Mouse (Mus musculus) MEL (cell line): ENCODE results near the gene Fscn2. TPM values are rescaled to one million over a fixed set of nuclear protein-coding genes. Genes with fewer than 3 reads are reported as not detected.

ENCODE experiments used
- DNase-seq: peaks from one replicate; pipeline ENCODE4 v3.0.0; 2011; ENCODE audit warnings: low read depth, low spot score
- H3K27ac ChIP-seq: 2 replicates; pipeline ENCODE4 v1.5.1; 2012; ENCODE audit warnings: low read depth, mild to moderate bottlenecking, control low read depth, low read length, moderate library complexity; ENCODE audit not compliant: control insufficient read depth
- H3K27me3 ChIP-seq, 2 experiments: fragments of 150-350 bp in 1 of 2; sonication (generic) in 1 of 2; 2 replicates each; pipeline ENCODE4 v1.6.1; 2012; ENCODE audit warnings: low read length in 2 of 2, mild to moderate bottlenecking in 2 of 2, improper control_type of control experiment in 1 of 2, moderate library complexity in 1 of 2; ENCODE audit not compliant: insufficient read depth in 2 of 2, control insufficient read depth in 1 of 2
- H3K36me3 ChIP-seq, 2 experiments: 2 replicates each; pipeline ENCODE4 v1.6.1; 2012 to 2014; ENCODE audit warnings: low read length in 2 of 2, improper control_type of control experiment in 1 of 2, inconsistent platforms in 1 of 2, mild to moderate bottlenecking in 1 of 2; ENCODE audit not compliant: insufficient read depth in 2 of 2, control insufficient read depth in 1 of 2
- H3K4me1 ChIP-seq, 2 experiments: fragments of 150-350 bp in 1 of 2; sonication (generic) in 1 of 2; 2 replicates each; pipeline ENCODE4 v1.6.1; 2012; ENCODE audit warnings: low read length in 2 of 2, improper control_type of control experiment in 1 of 2, mild to moderate bottlenecking in 1 of 2; ENCODE audit not compliant: insufficient read depth in 2 of 2, control insufficient read depth in 1 of 2
- H3K4me3 ChIP-seq, 2 experiments: fragments of 150-350 bp in 1 of 2; sonication (generic) in 1 of 2; 2 replicates each; pipeline ENCODE4 v1.5.1; 2012; ENCODE audit warnings: low read depth in 2 of 2, low read length in 2 of 2, mild to moderate bottlenecking in 2 of 2, moderate library complexity in 2 of 2, control low read depth in 1 of 2, improper control_type of control experiment in 1 of 2; ENCODE audit not compliant: control insufficient read depth in 1 of 2, insufficient read depth in 1 of 2
- H3K79me2 ChIP-seq: 2 replicates; pipeline ENCODE4 v1.6.1; 2012; ENCODE audit warnings: mild to moderate bottlenecking, low read length, moderate library complexity; ENCODE audit not compliant: control insufficient read depth, poor library complexity, insufficient read depth
- H3K9ac ChIP-seq: 2 replicates; pipeline ENCODE4 v1.6.1; 2012; ENCODE audit warnings: low read depth, mild to moderate bottlenecking, control low read depth, low read length, moderate library complexity; ENCODE audit not compliant: control insufficient read depth, poor library complexity, severe bottlenecking
- H3K9me3 ChIP-seq: fragments of 150-350 bp; sonication (generic); replicated peaks from 2 replicates; pipeline ENCODE4 v1.6.1; 2012; ENCODE audit warnings: mild to moderate bottlenecking, low read length, improper control_type of control experiment, moderate library complexity; ENCODE audit not compliant: insufficient read depth
- BHLHE40 ChIP-seq: IDR thresholded peaks from 2 replicates; pipeline ENCODE4 v1.6.1; 2012; ENCODE audit warnings: low read depth, mild to moderate bottlenecking, inconsistent platforms, low read length, improper control_type of control experiment, borderline replicate concordance
- CHD1 ChIP-seq: IDR thresholded peaks from 2 replicates; pipeline ENCODE4 v1.6.1; 2012; ENCODE audit warnings: low read depth, mild to moderate bottlenecking, inconsistent platforms, low read length, improper control_type of control experiment
- CHD2 ChIP-seq: IDR thresholded peaks from 2 replicates; pipeline ENCODE4 v1.6.1; 2011; ENCODE audit warnings: low read length, improper control_type of control experiment
- E2F4 ChIP-seq: IDR thresholded peaks from 2 replicates; pipeline ENCODE4 v1.6.1; 2011; ENCODE audit warnings: low read depth, low read length, improper control_type of control experiment, borderline replicate concordance
- ELF1 ChIP-seq: IDR thresholded peaks from 2 replicates; pipeline ENCODE4 v1.6.1; 2014; ENCODE audit warnings: low read depth, mild to moderate bottlenecking, inconsistent platforms, low read length, improper control_type of control experiment, moderate library complexity
- EP300 ChIP-seq, 2 experiments: IDR thresholded peaks; 2 replicates each; pipeline ENCODE4 v1.6.1; 2011; ENCODE audit warnings: improper control_type of control experiment in 2 of 2, low read length in 2 of 2, low read depth in 1 of 2, mild to moderate bottlenecking in 1 of 2
- ETS1 ChIP-seq: IDR thresholded peaks from 2 replicates; pipeline ENCODE4 v1.6.1; 2012; ENCODE audit warnings: low read depth, mild to moderate bottlenecking, inconsistent platforms, low read length, improper control_type of control experiment, moderate library complexity
- GABPA ChIP-seq: IDR thresholded peaks from 2 replicates; pipeline ENCODE4 v1.6.1; 2012; ENCODE audit warnings: low read depth, mild to moderate bottlenecking, inconsistent platforms, low read length, improper control_type of control experiment, moderate library complexity
- GATA1 ChIP-seq: IDR thresholded peaks from 2 replicates; pipeline ENCODE4 v1.6.1; 2011; ENCODE audit warnings: low read depth, low read length, improper control_type of control experiment
- HCFC1 ChIP-seq: IDR thresholded peaks from 2 replicates; pipeline ENCODE4 v1.6.1; 2012; ENCODE audit warnings: low read depth, mild to moderate bottlenecking, inconsistent platforms, low read length, improper control_type of control experiment, moderate library complexity
- JUND ChIP-seq: IDR thresholded peaks from 2 replicates; pipeline ENCODE4 v1.6.1; 2011; ENCODE audit warnings: low read depth, mild to moderate bottlenecking, improper control_type of control experiment, low read length
- MAX ChIP-seq: IDR thresholded peaks from 2 replicates; pipeline ENCODE4 v1.6.1; 2011; ENCODE audit warnings: low read length, improper control_type of control experiment
- MAZ ChIP-seq: IDR thresholded peaks from 2 replicates; pipeline ENCODE4 v1.6.1; 2012; ENCODE audit warnings: low read depth, mild to moderate bottlenecking, inconsistent platforms, low read length, improper control_type of control experiment
- NELFE ChIP-seq: IDR thresholded peaks from 2 replicates; pipeline ENCODE4 v1.6.1; 2011; ENCODE audit warnings: low read depth, low read length, improper control_type of control experiment
- NRF1 ChIP-seq: IDR thresholded peaks from 2 replicates; pipeline ENCODE4 v1.6.1; 2014; ENCODE audit warnings: low read depth, mild to moderate bottlenecking, inconsistent platforms, low read length, improper control_type of control experiment, moderate library complexity; ENCODE audit not compliant: poor library complexity, insufficient read depth, severe bottlenecking
- POLR2A ChIP-seq, 2 experiments: IDR thresholded peaks; 2 replicates each; pipeline ENCODE4 v1.6.1; 2011 to 2012; ENCODE audit warnings: low read length in 2 of 2, mild to moderate bottlenecking in 2 of 2, control low read depth in 1 of 2, improper control_type of control experiment in 1 of 2, low read depth in 1 of 2, moderate library complexity in 1 of 2; ENCODE audit not compliant: control insufficient read depth in 1 of 2, insufficient read depth in 1 of 2, poor library complexity in 1 of 2
- POLR2AphosphoS2 ChIP-seq: IDR thresholded peaks from 2 replicates; pipeline ENCODE4 v1.6.1; 2011; ENCODE audit warnings: low read length, improper control_type of control experiment
- TAL1 ChIP-seq: IDR thresholded peaks from 2 replicates; pipeline ENCODE4 v1.6.1; 2012; ENCODE audit warnings: mild to moderate bottlenecking, inconsistent platforms, low read length, moderate library complexity, mixed read lengths
- TBP ChIP-seq: IDR thresholded peaks from 2 replicates; pipeline ENCODE4 v1.8.0; 2011; ENCODE audit warnings: low read depth, low read length, improper control_type of control experiment
- UBTF ChIP-seq: IDR thresholded peaks from 2 replicates; pipeline ENCODE4 v1.6.1; 2012; ENCODE audit warnings: low read depth, mild to moderate bottlenecking, inconsistent platforms, low read length, improper control_type of control experiment, moderate library complexity, borderline replicate concordance; ENCODE audit not compliant: insufficient read depth
- USF1 ChIP-seq: IDR thresholded peaks from 2 replicates; pipeline ENCODE4 v1.6.1; 2014; ENCODE audit warnings: low read depth, mild to moderate bottlenecking, inconsistent platforms, low read length, improper control_type of control experiment, moderate library complexity
- ZC3H11A ChIP-seq: IDR thresholded peaks from 2 replicates; pipeline ENCODE4 v1.6.1; 2012; ENCODE audit warnings: low read depth, mild to moderate bottlenecking, inconsistent platforms, low read length, improper control_type of control experiment
- ZKSCAN1 ChIP-seq: IDR thresholded peaks from 2 replicates; pipeline ENCODE4 v1.6.1; 2012; ENCODE audit warnings: low read depth, mild to moderate bottlenecking, inconsistent platforms, low read length, improper control_type of control experiment, moderate library complexity
- ZMIZ1 ChIP-seq: IDR thresholded peaks from 2 replicates; pipeline ENCODE4 v1.6.1; 2012; ENCODE audit warnings: low read depth, mild to moderate bottlenecking, inconsistent platforms, low read length, improper control_type of control experiment, moderate library complexity
- polyA plus RNA-seq, 2 experiments: library from polyadenylated mRNA; stranded (reverse) in 1 of 2; unstranded in 1 of 2; fragments of >175 nt in 1 of 2; fragments of >200 nt in 1 of 2; gene quantifications; 2 replicates each; pipeline versions ENCODE4 v1.2.1 to v1.2.4; 2012; ENCODE audit warnings: low replicate concordance in 2 of 2, low read depth in 1 of 2; ENCODE audit not compliant: insufficient read length in 2 of 2, insufficient read depth in 1 of 2, missing spikeins in 1 of 2
- total RNA-seq: library from RNA; depleted of rRNA; stranded (reverse); fragments of 300-350 nt; gene quantifications from 2 replicates; pipeline ENCODE4 v1.2.3, GENCODE M21; 2012

Gene Fscn2
- total and polyA plus RNA-seq, 3 experiments, result 0.61 to 0.62 TPM; not detected in 1

GRCm38 (mm10) chr11:120349986-120350702, 11.2 kb upstream of the Fscn2 start:
- Histone ChIP-seq H3K27ac (peak overlapping the region; percentile 65), H3K9me3 (no peaks in the 10 kb centered on the region), H3K9ac (peak overlapping the region; percentile 90), H3K36me3 (peaks cover 0 to 25% of the 10 kb centered on the region in 2 experiments; a peak in 2 of 4 replicates), H3K79me2 (peaks cover 21% of the 10 kb centered on the region), H3K4me1 (peaks cover 6 to 39% of the 10 kb centered on the region in 2 experiments), H3K4me3 (peak overlapping the region; percentile 84 to 85), H3K27me3 (no peaks in the 10 kb centered on the region)
- TF ChIP-seq JUND, result no peak
- peak; percentile 46; the same call in 1 of the 2 replicates for TF ChIP-seq MAZ
- TF ChIP-seq POLR2AphosphoS2, result peak; percentile 26; the same call in 1 of the 2 replicates
- TF ChIP-seq HCFC1, result peak; percentile 37; the same call in 1 of the 2 replicates
- 0 out of 2 replicates have a peak, but pooled peaks have one; percentile 48 for TF ChIP-seq CHD1
- peak; percentile 42; the same call in 1 of the 2 replicates for TF ChIP-seq TAL1
- no peak; the same call in 1 of the 2 replicates for TF ChIP-seq MAX
- peak; percentile 21 to 31; a peak in 1 of 4 replicates for TF ChIP-seq POLR2A (IDR thresholded peaks at IDR 0.05; ENCODE audit: control insufficient read depth in 1 of 2, insufficient read depth in 1 of 2, low read depth in 1 of 2, low read length in 2 of 2, poor library complexity in 1 of 2)
- 0 out of 2 replicates have a peak, but pooled peaks have one; percentile 16 for TF ChIP-seq NRF1
- TF ChIP-seq ZMIZ1, result 0 out of 2 replicates have a peak, but pooled peaks have one; percentile 50
- 0 out of 2 replicates have a peak, but pooled peaks have one; percentile 64 for TF ChIP-seq UBTF
- TF ChIP-seq USF1, result peak; percentile 81
- TF ChIP-seq ETS1, result peak; percentile 10; the same call in 1 of the 2 replicates
- no peak for TF ChIP-seq ZC3H11A
- TF ChIP-seq TBP, result peak; percentile 50; the same call in 1 of the 2 replicates
- 0 out of 2 replicates have a peak, but pooled peaks have one; percentile 14 for TF ChIP-seq BHLHE40
- DNase-seq, result peak; percentile 91

- Histone ChIP-seq H3K4me1 (peaks cover 9 to 44% of the 10 kb centered on the region in 2 experiments), H3K79me2 (peaks cover 21% of the 10 kb centered on the region), H3K9ac (peak overlapping the region; percentile 7; the same call in 1 of the 2 replicates), H3K36me3 (peaks cover 0 to 30% of the 10 kb centered on the region in 2 experiments; a peak in 2 of 4 replicates), H3K27me3 (no peaks in the 10 kb centered on the region), H3K9me3 (no peaks in the 10 kb centered on the region), H3K27ac (peak overlapping the region; percentile 46), H3K4me3 (peak overlapping the region in 1 of 2 experiments; percentile 84; a peak in 1 of 4 replicates)
- DNase-seq, result peak; percentile 44
- no peak for TF ChIP-seq NELFE
- TF ChIP-seq JUND, result no peak
- TF ChIP-seq E2F4, result no peak
- no peak for TF ChIP-seq USF1
- TF ChIP-seq ZMIZ1, result no peak
- TF ChIP-seq CHD2, result no peak
- TF ChIP-seq NRF1, result no peak
- TF ChIP-seq GABPA, result no peak
- TF ChIP-seq POLR2AphosphoS2, result no peak
- no peak for TF ChIP-seq EP300 (IDR thresholded peaks at IDR 0.05; ENCODE audit: low read depth in 1 of 2, low read length in 2 of 2)
- no peak; the same call in 1 of the 2 replicates for TF ChIP-seq TBP
- TF ChIP-seq ZKSCAN1, result no peak
- TF ChIP-seq ELF1, result no peak
- no peak for TF ChIP-seq GATA1
- TF ChIP-seq ETS1, result no peak
- no peak for TF ChIP-seq CHD1
Measured at GRCm38 (mm10) chr11:120350711-120351110, 10.6 kb upstream of the Fscn2 start.
